Mouse (Mus musculus) cerebellum, adult 11 months (tissue): Measurements from ENCODE around the gene Slc43a3.
"Not testable (repeated sequence)": the region's sequence is repeated elsewhere in the genome, so short reads cannot be mapped to it uniquely, and the experiment has no call there.

Experiments used
- DNase-seq: peaks from one replicate; pipeline ENCODE4 v3.0.0; 2022

The Slc43a3 gene

DNA sequence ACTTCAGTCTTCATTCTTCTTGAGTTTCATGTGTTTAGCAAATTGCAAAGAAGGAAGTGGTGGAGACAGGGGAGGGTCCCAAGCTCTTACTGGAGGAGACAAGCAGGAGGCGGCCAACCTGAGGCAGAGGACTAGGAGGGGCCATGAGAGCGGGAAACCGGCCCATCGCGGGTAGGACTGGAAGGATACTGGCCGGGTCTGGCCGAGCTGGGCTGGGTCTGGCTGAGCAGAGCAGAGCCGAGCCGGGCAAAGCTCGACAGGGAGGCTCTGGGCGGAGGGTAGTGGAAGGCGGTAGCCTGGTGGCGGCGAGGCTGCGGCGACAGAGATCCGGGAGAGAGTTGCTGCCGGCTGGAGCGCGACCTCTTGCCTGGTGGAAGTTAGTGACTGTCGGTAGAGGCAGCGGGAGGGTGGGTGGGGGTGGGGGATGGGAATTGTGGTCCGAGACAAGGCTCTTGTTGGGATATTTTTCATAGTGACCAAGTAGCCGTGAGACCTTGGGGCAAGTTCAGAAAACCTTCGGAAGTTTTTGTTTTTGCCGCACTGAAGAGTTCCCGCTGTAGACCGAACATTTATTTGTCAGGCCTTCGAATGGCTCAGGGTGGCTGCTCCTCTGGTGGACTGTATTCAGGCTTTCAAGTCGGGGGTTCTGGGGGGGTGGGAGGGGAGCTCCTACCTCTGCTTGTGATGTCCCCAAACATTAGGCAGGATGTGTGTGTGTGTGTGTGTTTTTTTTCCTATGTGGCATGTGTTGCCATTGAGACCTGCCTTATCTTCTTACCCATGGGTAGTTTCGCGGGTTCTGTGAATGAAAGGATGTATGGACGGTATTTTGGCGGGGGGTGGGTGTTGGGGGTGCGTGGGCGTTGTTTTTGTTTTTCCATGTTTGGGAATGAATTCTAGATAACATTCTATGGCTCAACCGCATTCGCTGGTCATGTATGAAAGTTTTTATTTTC lies at the start of gene Slc43a3:
Gene Slc43a3, plus strand, starts transcription at position 106 of the 956 bp plus-strand sequence.
- no peak for DNase-seq

DNA sequence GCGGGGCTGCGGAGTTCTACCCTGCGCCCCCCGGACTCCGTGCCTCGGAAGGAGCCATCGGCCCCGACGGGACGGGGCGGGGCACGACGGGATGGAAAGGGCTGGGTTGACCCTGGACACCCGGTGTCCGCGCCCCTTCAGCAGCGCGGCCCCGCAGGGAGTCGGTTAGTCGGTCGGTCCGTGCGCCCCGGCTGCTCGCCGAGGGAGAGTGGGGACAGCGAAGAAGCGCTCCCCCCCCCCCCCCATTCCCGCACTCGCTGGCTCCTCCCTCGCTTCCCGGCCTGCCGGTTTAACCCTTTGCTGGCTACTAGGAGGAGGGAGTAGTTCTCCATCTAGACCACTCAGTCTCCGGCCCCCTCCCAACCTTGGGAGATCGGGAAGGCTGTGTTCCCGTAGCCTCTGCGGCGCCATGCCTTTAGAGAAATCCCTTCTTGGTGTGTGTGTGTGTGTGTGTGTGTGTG lies 49.5 kb upstream of the Slc43a3 start:
- no peak for DNase-seq

DNA sequence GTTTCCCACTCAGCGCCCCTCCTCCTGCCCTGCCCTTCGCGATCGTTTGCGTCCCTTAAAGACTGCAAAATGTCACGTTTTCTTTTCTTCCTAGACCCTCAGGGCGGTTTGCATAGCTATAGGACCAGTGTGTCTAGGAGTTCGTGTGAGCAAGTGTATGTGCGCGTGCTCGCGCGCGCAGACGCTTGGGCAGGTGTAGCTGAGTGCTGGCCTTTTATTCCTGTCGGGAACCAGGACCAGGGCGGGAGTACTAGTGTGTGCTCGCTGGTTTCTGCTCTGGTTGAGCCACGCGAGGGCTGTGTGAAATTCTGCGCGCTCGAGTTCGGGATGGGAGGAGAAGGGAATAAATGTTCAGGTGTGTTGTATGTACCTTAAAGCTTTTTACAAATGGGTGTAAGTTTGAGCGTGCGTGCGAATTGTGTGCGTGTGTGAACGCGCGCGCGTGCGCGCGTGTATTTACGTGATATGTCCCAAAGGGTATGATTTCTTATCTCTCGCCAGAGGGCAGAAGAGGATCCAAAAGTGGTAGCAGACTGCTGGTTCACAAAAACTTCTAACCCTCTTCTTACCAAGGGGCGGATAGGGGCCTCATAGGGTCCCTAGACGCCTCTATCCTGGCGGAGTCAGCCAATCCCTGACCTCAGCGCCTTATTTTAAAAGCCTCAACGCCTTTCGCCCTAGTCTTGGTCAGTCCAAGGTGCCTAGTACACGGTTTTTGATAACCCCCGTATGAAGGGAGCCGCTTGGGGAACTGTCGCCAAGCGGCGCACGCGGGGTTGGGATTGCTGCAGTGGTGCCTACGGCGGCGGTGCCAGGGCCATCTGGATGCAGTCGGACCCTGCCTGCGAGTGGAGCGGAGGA lies 48.7 kb upstream of the Slc43a3 start:
- no peak for DNase-seq

DNA sequence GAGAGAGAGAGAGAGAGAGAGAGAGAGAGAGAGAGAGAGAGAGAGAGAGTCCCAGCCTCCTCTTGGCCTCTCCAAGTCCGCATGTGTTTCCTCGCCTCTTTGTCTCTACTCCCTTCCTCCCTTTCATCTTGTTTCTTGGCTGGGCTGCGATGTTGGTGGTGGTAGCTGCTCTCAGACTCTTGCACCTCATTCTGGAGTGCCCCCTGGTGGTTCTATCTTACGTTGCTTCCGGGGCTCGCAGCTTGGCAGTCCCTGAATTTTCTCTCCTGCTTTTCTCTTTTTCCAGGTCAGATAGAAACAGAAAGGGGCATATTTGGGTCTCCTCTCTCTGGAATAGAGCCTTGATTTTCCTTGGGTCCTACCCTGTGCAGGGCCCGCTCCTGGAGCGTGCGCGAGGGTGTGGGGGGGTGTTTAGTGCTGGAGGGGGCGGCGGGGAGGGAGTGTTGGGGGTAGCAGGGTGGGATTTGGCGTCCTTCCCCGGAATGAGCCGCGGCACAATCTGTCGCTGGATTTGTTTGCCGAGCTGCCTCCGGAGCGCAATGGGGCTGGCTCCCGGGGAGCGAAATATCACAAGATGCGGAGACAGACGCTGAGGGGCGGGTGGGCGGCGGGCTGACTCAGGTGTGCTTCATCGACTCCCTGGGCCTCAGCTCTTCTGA lies 47.6 kb upstream of the Slc43a3 start:
- DNase-seq = no peak

DNA sequence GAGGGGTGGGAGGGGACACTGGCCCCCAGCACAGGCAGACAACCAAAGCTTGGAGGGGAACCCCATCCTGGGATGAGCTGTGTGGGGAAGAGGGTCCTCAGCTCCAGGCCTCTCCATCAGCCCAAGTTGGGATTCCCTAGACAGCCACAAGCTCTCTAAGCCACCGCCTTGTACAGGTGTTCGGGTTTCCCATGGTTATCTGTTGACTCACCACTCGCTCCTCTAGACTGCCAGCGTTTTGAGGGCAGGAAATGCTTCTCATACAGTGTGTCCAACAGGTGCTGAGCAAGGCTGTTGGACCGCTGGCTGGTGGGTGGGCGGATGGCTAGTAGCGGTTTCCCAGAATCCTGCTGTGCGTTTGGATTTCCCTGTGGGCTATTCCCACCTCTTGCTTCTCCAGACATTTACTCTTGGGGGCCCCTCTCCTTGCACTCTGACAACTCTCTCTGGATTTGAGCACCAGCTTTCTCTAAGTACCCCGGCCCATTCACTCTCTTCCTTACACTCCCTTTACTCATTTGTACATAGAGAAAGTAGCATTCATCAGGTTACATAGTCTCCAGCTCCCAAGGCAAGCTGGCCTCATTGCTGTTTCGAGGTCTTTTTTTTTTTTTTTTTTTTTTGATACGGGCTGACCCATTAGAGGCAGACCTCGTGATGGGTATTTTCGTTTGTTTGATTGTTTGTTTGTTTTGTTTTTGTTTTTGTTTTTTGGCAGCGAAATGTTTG lies 46.9 kb upstream of the Slc43a3 start:
- no peak for DNase-seq

DNA sequence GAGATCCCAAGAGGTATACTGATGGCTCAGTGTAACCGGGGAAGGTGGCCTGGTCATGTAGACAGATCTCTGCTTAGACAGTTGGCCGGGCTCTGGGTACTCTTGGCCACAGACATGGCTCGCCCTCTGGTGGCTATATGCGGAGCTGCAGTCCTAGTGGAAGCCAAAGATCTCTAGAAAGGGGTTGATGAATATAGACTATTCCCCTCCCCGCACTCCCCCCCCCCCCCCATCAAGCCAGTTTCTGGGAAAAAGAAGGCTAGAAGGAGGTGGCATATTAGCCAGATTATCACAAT lies 46.4 kb upstream of the Slc43a3 start:
- DNase-seq = peak; percentile 50

DNA sequence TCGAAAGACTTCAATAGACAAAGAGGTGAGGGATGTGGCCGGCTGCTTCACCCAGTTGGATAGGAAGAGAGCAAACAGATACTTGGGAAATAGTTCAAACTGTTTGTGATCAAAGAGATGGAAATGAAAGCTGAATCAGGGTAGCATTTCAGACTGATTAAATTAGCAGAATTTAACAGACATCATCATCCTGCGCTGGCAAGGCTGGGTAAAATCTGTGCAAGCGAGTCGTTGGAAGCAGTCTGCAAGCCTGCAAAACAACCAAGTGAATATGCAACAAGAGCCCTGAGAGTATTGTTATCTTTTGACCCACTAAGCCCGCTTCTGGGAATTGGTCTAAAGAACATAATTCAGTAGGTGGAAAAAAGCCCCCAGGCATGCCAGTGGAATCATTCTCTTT lies 43.0 kb upstream of the Slc43a3 start:
- DNase-seq = no peak

DNA sequence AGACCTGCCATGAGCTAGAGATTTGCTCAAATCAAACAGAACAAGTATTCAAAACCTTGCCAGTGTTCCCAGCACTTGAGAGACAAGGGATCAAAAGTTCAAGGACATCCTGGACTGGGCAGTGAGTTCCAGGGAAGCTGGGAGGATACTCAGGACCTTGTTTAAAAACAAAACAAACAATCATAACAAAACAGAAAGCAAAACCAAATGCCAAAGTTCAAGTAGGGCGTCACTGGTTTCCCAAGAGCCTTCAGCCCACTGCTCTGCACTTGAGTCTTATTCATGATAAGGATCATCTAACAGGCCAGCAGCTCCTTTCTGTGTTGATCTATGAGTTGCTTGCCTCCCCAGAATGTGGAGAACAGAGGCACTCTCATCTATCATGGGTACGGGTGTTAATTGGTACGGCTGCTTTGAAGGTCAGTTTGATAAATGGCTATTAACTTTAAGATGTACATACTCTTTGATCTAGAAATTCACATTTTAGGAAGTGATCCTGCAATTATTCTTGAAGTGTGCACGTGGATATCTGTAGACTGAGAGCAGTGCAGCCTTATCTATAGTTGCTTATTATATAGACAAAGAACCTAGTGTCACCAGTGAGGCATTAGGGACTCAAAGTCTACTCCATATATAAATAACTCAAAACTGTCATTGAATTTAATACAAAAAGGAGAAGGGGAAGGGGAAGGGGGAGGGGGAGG lies 40.7 kb upstream of the Slc43a3 start:
- no peak for DNase-seq

DNA sequence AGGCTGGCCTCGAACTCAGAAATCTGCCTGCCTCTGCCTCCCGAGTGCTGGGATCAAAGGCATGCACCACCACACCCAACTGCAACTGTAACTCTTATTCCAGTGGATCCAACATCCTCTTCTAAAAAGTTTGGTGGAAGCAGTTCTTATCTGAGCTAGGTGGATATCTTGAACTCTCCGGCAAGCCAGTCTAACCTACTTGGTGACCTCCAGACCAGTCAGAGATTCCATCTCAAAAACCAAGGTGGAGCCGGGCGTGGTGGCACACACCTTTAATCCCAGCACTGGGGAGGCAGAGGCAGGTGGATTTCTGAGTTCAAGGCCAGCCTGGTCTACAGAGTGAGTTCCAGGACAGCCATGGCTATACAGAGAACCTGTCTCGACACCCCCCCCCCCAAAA lies 39.7 kb upstream of the Slc43a3 start:
- not testable (repeated sequence) for DNase-seq

DNA sequence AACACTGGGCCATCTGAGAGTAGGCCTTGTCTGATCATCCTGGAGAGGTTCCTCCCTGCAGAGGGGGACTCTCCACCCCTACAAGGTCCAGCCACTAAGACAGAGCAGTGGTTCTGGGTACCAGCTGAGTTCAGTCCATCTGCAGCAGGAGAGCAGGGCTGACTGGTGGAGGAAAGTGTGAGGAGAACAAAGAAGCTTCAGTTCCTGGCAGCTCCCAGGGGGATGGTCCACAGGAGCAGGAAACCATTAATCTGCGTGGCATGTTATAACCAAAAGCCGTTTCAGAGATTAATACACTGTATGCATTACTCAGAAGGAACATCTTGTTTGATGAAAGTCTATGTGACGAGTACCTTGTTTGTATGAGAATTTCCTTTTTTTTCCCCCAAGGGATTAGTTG lies 23.7 kb upstream of the Slc43a3 start:
- DNase-seq = no peak

DNA sequence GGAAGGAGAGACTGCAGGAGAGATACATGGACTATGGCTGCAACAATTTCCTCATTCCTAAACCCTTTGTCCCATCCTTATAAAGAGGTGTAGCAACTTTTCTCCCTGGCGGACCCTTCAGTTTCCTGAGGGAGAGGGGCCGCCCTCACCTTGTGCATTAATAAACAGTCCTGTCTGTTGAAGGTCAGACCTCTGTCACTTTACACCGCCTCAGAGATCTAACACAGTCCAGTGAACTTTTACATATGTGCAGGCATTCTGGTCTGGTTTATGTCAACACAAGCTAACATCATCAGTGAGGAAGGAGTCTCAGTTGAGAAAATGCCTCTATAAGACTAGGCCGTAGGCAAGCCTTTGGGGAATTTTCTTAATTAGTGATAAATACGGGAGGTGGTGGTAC lies 22.5 kb upstream of the Slc43a3 start:
- no peak for DNase-seq

DNA sequence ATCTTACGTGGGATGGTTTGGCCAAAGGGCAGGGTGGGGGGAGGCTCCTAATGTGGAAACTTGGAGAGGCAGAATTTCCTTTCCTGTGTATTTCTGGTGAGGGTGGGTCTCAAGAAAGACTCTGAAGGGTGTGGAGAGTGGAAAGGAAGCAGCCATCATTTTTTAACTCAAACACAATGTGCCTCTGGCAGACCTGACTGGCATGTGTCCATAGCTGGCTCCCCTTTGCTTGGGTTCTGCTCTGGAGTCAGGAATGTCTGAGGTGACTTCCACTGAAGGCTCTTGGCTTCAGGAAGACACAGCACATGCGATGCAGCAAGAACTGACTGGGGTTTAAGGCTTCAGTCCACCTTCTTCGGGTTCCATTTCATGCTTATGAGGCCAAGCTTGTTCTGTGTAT lies 21.0 kb upstream of the Slc43a3 start:
- DNase-seq = no peak

DNA sequence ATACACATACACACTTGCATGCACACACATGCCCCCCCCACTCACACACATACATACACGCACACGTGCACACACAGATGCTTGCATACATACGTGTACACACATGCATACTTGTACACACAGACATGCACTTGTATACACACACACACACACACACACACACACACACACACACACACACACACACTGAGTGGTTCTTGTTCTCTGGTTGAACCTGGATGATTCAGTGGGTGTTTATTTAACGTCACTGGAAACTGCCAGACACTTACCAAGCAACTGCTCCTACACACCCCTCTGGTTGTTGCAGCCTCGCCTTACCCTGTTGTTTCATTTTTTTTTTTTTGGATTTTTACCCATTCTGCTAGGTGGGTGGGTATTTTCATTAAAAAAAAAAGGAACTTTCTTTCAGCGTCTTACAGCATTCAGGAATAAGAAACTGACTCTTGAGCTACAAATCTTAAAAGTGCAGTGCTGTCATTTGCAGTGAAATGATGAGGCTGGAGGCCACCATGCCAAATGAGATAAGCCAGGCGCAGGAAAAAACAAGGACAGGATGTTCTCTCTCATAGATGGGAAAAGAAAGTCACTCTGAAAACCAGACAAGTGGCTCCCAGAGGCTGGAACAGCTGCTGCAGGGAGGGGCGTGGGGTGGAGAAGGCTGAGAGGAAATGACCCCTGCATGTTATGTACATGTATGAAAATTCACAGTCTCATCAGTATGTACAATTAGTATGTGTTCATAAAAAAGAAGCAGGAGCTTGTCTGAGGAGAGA lies 19.6 kb upstream of the Slc43a3 start:
- DNase-seq = no peak

DNA sequence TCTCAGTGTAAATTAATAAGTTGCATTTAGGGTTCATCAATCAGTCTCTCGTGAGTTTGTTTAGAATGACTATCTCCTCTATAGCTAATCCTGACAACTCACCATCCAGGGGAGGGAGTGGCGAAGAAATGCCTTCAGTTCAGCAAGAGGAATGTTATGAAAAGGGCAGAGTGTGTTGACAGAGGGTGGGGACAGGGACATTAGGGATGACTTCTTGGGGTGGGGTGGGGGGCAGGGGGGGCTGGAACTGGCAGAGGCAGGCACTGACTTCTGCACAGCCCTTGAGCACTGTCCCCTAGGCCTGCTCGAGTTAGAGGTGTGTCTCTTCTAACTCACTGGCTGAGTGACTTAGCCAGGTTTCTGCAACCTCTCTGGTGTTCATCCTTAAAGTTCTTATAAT lies 18.2 kb upstream of the Slc43a3 start:
- DNase-seq = no peak

DNA sequence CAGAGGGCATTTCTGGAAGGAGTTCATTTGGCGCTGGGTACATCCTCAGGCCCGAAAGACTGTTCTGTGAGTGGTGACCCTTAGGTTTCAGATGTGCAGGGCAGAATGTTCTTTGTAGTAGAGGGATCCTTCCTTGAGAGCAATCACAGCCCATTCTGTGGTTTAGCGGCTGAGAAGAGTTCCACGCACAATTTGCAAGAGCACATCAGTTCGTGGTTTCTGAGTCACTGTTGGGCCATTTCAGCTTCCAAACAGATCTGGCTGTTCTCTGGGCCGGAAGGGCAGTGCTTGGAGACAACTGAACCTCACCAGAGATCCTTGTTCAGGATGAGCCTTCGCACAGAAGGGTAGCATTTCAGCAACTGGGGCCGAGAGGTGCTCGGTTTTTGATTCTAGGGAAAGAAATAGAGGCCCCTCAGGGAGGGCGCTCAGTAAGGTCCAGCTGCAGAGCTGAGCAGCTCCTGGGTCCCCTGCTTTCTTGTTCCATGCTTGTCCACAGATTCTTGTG lies 16.7 kb upstream of the Slc43a3 start:
- no peak for DNase-seq

DNA sequence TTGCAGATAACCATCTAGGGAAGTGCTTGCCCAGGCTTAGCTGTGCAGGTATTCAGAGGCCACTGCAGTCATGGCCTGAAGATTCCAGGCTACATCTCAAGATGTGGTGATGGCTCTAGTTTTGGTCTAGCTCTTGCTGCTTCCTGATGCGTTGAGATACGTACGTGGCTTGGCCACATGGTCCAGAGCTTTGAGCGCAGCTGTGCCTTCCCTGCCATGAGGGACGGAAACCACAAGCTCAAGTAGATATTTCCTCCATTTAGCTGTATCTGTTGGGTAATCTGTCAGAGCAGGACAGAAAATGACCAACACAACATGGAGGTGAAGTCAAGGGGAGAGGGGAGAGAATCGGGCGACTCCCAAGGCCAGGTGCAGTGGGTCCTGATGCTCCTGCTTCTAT lies 6.2 kb upstream of the Slc43a3 start:
- DNase-seq = no peak

DNA sequence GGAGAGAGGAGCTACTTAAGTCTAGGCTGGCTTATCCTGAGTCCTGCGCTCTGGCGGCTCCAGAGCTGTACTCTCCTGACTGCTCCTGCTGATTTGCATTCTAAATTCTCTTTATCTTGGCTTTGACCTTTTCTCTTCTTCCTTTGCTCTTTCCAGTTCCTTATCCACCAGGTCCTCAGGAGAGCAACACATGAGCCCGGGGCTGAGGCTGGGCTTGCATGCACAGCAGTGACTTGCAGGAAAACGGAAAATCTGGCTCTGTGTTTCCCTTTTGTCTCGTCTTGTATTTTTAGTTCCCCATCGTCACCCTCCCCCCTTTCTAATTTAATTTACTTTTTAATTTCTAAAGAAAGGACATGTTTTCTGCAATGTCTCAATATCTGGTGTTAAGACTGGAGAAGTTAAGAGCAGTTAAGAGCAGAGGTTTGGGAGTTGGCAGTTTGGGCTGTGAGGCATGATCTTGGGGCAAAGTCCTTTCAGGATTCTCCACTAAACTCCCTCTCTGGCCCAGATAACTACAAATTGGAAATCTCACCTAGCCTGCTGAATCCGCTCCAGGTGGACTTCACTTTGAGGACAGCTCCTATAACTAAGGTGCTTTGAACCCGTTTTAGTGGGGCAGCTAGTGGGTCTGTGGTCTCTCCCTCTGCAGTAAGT lies 2.3 kb upstream of the Slc43a3 start:
- DNase-seq = no peak

DNA sequence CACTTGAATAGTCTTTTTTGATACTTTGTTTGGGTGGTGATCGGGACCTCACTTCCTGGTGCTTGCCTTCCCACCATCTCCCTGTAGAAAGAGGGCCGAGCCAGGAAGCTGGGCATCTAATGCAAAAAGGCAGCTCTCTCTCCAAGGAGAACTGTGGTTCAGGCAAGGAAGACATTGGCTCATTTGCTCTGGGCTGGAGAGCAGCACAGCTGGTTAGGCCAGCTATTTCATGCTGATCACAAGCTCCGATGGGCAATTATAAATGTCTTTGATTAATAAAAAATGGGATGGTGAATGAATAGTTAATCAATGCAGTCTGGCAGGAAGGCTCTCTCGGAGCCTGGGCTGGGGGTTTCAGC lies 1.8 kb upstream of the Slc43a3 start:
- no peak for DNase-seq

DNA sequence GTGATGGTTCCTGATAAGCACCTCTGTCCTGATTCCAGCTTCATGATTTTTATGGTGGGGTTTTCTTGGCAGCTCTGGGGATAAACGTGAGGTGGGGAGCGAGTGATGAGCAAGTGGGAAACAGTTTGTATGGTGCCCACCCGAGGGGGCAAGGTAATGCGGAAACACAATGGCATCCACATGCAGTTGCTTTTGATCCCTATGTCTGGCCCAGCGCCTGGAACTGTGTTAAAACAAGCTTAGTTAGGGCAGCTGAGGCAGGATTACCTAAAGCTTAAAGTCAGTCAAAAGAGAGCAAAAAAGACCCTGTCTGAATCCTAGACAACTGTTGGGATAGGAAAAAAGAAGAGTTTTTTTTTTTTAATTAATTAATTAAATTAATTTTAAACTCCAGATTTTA lies 1.3 kb upstream of the Slc43a3 start:
- no peak for DNase-seq

DNA sequence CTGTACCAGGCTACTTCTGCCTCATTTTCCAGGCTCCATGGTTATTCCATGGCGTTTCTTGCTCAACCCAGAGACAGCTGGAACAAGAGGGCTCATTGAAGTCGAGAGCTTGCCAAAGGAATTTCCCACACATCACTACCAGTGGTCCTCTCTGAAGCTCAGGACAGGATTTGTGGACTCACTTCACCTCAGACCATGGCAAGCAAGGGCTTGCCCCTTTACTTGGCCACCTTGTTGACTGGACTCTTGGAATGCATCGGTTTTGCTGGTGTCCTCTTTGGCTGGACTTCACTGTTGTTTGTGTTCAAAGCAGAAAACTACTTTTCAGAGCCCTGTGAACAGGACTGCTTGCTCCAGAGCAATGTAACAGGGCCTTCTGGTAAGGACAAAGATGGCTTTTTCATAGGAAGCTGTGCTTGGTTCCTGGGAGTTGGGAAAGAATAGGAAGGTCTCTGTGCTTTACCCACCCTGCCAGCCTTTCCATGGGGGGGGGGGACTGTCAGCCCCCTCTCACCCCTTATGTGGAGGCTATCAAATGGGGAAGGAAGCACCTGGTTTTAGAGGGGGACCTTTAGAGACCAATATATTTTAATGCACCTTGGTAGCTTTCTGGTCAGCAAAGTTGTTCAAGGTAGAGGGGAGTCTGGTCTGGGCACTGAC lies 1.2 kb downstream of the Slc43a3 start:
- no peak for DNase-seq
